Mouse (Mus musculus) liver (tissue): ENCODE measurements around the gene Rnf130.
"Not testable (repeated sequence)": the region's sequence is repeated elsewhere in the genome, so short reads cannot be mapped to it uniquely, and the experiment has no call there.

Source experiments
- DNase-seq: peaks from one replicate; pipeline ENCODE4 v3.0.0-alpha.2; 2020; ENCODE audit warnings: mixed read lengths

The Rnf130 gene

DNA sequence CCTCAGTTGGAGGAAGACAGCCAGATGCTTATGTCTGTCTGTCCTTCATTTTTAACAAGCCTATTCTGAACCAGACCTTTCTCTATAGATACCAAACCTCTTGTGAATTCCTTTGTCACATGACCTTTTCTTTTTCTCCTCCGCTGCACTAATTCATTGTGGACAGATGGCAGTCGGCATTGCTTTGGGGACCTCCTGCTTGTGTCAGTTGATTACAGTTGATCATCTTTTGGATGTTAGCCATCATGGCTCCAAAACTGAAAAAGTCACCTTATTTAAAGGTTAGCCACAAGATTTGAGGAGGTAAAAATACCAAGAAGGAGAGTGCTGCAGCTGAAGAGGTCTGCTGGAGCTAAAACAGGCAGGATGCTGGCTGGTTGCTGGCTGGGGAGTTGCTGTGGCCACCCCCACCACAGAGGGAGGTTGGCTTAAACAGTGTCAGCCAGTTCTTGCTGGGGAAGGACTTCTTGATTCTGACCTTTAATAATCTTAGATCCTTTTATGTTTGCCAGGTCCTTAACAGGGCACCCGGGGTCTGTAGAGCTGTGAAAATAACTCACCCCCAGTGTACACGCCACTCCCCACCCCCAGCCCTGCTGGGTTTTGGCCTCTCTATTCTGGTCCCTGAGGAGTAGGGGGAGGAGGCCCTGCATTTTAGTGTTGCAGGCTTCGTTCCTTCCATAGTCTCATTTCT, 66.0 kb downstream of the Rnf130 start:
- no peak for DNase-seq

DNA sequence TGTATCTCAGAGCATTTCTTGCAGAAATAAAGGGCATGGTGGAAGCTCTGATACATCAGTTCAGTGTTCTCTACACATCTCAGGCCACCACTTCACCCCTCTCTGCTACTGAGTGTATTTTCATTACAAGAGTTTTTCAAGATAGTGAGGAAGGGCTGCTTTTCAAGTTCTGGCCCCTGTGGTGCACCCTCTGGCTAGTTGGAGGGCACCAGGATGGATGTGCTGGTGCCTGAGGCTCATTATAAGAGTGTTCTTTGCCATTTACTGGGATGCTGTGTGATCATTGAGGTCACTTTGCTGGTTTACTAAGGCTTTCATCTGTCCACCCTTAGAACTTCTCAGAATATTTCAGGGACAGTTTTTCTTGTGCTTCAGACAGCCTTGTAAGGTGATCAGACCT, 66.5 kb downstream of the Rnf130 start:
- no peak for DNase-seq

- DNase-seq, result no peak
Observed at GRCm38 (mm10) chr11:50095661-50096060, 70.5 kb downstream of the Rnf130 start.

DNA sequence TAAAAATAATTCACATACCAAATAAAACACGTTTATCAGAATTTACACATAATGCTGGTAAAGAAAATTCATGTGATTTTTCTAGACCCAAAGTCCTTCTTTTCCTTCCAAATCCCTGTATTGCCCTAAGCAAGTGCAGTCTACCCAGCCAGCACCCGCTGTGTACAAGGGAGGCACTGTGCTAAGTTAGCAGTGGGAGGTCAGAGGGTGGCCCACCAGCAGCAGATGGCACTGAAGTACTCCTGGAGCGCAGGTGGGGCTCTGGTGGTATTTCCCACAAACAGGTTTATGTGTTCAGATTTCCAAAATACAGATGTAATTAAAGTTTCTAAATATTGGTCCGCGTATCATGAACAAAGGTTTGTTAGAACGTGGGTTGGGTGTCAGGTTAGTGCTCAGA, 71.9 kb downstream of the Rnf130 start:
- DNase-seq, result no peak

GRCm38 (mm10) chr11:50098961-50099481, 73.9 kb downstream of the Rnf130 start:
- no peak for DNase-seq

DNA sequence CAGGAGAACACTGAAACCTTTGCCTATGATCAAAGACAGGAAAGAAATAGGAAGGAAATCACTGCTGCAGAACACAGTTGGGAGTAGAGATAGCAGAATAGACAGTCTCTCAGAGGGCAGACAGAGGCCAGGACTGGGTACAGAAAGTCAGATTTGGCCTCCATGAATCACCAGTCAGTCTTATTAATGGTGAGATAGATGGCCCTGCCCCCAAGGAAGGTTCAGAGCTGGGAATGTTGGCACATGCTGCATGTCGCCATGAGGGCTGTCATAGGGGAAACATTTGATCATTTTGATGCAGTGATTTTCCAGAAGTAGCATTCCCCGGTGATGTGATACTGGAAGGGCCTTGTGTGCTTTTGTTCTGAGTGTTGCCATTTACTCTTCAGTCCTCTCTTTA, 74.5 kb downstream of the Rnf130 start:
- DNase-seq, result no peak

GRCm38 (mm10) chr11:50100548-50101307, 75.6 kb downstream of the Rnf130 start:
- DNase-seq, result no peak

DNA sequence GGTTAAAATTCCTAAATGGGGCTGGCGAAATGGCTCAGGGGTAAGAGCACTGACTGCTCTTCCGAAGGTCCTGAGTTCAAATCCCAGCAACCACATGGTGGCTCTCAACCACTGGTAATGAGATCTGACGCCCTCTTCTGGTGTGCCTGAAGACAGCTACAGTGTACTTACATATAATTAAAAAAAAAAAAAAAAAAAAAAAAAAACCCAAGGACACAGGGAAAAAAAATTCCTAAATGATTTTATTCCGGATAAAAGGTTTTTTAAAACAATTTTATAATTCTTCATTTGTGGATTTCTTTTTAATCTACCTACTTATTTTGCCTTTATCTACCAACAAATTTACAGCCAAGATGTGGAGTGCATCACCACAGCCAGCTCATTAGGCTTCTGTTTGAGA, 76.8 kb downstream of the Rnf130 start:
- DNase-seq, result not testable (repeated sequence)

DNA sequence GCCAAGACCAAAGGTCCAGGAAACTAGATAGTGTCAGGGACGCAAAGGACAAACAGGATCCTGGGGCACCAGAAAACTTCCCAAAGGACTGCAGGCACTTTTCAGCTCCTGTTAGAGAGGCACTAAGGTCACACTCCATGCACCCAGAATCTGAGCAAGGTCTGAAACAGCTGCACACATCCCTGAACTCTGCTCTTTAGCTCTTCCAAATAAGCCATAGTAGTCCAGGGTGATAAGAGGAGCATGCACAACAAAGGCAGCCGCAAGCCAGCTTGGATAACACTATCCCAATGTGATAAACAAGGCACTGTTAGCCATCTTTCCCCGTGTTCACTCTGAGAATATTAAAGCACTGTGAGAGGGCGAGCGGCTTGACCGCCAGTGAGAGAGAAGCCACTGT, 78.9 kb downstream of the Rnf130 start:
- DNase-seq, result no peak

GRCm38 (mm10) chr11:50105237-50105636, 80.1 kb downstream of the Rnf130 start:
- no peak for DNase-seq

- no peak for DNase-seq
Observed at GRCm38 (mm10) chr11:50106024-50106423, 80.9 kb downstream of the Rnf130 start.

DNA sequence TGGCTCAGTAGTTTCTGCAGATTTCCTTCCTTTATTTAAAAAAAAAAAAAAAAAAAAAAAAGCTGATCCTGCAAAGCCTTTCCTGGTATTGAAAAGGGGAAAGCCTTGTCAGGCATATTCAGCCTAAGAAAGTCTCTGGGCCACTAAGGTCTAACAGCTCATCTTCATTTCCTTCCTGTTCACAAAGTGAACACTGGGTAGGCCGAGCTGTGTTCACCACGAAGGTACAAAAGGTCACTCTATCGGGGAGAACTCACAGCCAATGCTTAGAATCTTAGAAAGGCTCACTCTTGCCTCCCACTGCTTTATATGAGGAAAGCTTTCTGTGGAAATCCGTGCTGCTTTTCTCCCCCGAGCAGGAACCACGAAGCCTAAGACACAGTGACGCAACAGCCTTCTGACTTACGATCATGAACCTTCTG, 83.7 kb downstream of the Rnf130 start:
- DNase-seq, result no peak

GRCm38 (mm10) chr11:50114329-50114728, 89.2 kb downstream of the Rnf130 start:
- peak; percentile 84 for DNase-seq

GRCm38 (mm10) chr11:50122631-50123081, 97.5 kb downstream of the Rnf130 start:
- no peak for DNase-seq

DNA sequence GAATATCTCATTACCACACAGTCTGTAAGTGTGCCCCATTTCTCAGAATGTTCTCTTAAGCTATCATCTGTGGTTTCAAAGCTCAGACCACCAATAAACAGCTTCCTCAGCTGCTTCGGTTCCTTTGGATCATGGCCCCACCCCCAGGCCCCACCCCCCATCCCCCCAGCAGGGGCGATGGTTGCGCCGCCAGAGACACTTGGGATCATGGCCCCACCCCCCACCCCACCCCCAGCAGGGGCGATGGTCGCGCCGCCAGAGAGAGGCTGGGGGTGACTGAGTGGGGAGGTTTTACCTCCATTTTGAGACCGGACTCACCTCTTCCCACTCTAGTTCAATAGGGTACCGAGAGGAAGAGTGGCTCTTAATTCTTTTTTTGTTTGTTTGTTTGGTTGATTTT, 102.6 kb downstream of the Rnf130 start:
- DNase-seq, result peak; percentile 54

GRCm38 (mm10) chr11:50130811-50131766, 105.9 kb downstream of the Rnf130 start, which contains the start of gene Tbc1d9b:
Tbc1d9b (plus strand) TSS chr11:50131396.
- DNase-seq, result peak; percentile 93

GRCm38 (mm10) chr11:50131801-50132201, 106.7 kb downstream of the Rnf130 start:
- DNase-seq, result peak; percentile 26

GRCm38 (mm10) chr11:50132265-50132664, 107.1 kb downstream of the Rnf130 start:
- DNase-seq, result no peak

- no peak for DNase-seq
Observed at GRCm38 (mm10) chr11:50134136-50134859, 109.2 kb downstream of the Rnf130 start.

- DNase-seq, result no peak
Observed at GRCm38 (mm10) chr11:50138206-50138822, 113.2 kb downstream of the Rnf130 start.

- DNase-seq, result no peak
Observed at GRCm38 (mm10) chr11:50139571-50139970, 114.4 kb downstream of the Rnf130 start.

- no peak for DNase-seq
Observed at GRCm38 (mm10) chr11:50145529-50145928, 120.4 kb downstream of the Rnf130 start.
